Mouse (Mus musculus): ENCODE data around the gene Gmds. TPM values are rescaled to one million over a fixed set of nuclear protein-coding genes. Genes with fewer than 3 reads are reported as not detected.

Gmds gene
- polyA plus RNA-seq, 1 experiment = 10.6 TPM

GRCm38 (mm10) chr13:32018518-32019255 lies 319.9 kb downstream of the Gmds start:
- Histone ChIP-seq H3K4me3 (ENCODE audit: low read depth, low read length) (no peak overlapping the region), H3K36me3 (ENCODE audit: control insufficient read depth, insufficient read depth, low read length, poor library complexity, severe bottlenecking) (no peaks in the 10 kb centered on the region), H3K9ac (ENCODE audit: low read depth, poor library complexity, severe bottlenecking) (no peak overlapping the region), H3K9me3 (replicated peaks; ENCODE audit: control insufficient read depth, insufficient read depth, low read length, poor library complexity, severe bottlenecking) (no peaks in the 10 kb centered on the region), H3K27me3 (ENCODE audit: control insufficient read depth, insufficient read depth, low read length, poor library complexity, severe bottlenecking) (no peaks in the 10 kb centered on the region), H3K4me1 (ENCODE audit: control insufficient read depth, insufficient read depth, low read length) (no peaks in the 10 kb centered on the region), H3K27ac (ENCODE audit: insufficient read depth, low read length) (no peak overlapping the region)
- TF ChIP-seq CTCF (IDR thresholded peaks at IDR 0.05; ENCODE audit: low read depth, low read length) (no peak), EP300 (IDR thresholded peaks at IDR 0.05; ENCODE audit: insufficient read depth, low read depth, low read length) (no peak), POLR2A (IDR thresholded peaks at IDR 0.05; ENCODE audit: insufficient read depth, low read length) (no peak)

GRCm38 (mm10) chr13:32008802-32009201 lies 329.7 kb downstream of the Gmds start:
- no peak for TF ChIP-seq CTCF (IDR thresholded peaks at IDR 0.05; ENCODE audit: low read depth, low read length)
- no peak for TF ChIP-seq POLR2A (IDR thresholded peaks at IDR 0.05; ENCODE audit: insufficient read depth, low read length)
- no peak for TF ChIP-seq EP300 (IDR thresholded peaks at IDR 0.05; ENCODE audit: insufficient read depth, low read depth, low read length)
- Histone ChIP-seq H3K9ac (ENCODE audit: low read depth, poor library complexity, severe bottlenecking) (no peak overlapping the region), H3K36me3 (ENCODE audit: control insufficient read depth, insufficient read depth, low read length, poor library complexity, severe bottlenecking) (no peaks in the 10 kb centered on the region), H3K9me3 (replicated peaks; ENCODE audit: control insufficient read depth, insufficient read depth, low read length, poor library complexity, severe bottlenecking) (no peaks in the 10 kb centered on the region), H3K4me3 (ENCODE audit: low read depth, low read length) (no peak overlapping the region), H3K27ac (ENCODE audit: insufficient read depth, low read length) (no peak overlapping the region), H3K4me1 (ENCODE audit: control insufficient read depth, insufficient read depth, low read length) (no peaks in the 10 kb centered on the region), H3K27me3 (ENCODE audit: control insufficient read depth, insufficient read depth, low read length, poor library complexity, severe bottlenecking) (no peaks in the 10 kb centered on the region)

GRCm38 (mm10) chr13:32008116-32008641 lies 330.4 kb downstream of the Gmds start:
- Histone ChIP-seq H3K27me3 (ENCODE audit: control insufficient read depth, insufficient read depth, low read length, poor library complexity, severe bottlenecking) (no peaks in the 10 kb centered on the region), H3K9ac (ENCODE audit: low read depth, poor library complexity, severe bottlenecking) (no peak overlapping the region), H3K4me1 (ENCODE audit: control insufficient read depth, insufficient read depth, low read length) (no peaks in the 10 kb centered on the region), H3K9me3 (replicated peaks; ENCODE audit: control insufficient read depth, insufficient read depth, low read length, poor library complexity, severe bottlenecking) (no peaks in the 10 kb centered on the region), H3K4me3 (ENCODE audit: low read depth, low read length) (no peak overlapping the region), H3K27ac (ENCODE audit: insufficient read depth, low read length) (no peak overlapping the region), H3K36me3 (ENCODE audit: control insufficient read depth, insufficient read depth, low read length, poor library complexity, severe bottlenecking) (no peaks in the 10 kb centered on the region)
- no peak for TF ChIP-seq POLR2A (IDR thresholded peaks at IDR 0.05; ENCODE audit: insufficient read depth, low read length)

GRCm38 (mm10) chr13:31993391-31993790 lies 345.1 kb downstream of the Gmds start:
- no peaks in the 10 kb centered on the region for H3K27me3 ChIP-seq (ENCODE audit: control insufficient read depth, insufficient read depth, low read length, poor library complexity, severe bottlenecking)
- no peaks in the 10 kb centered on the region for H3K4me1 ChIP-seq (ENCODE audit: control insufficient read depth, insufficient read depth, low read length)
- no peak overlapping the region for H3K27ac ChIP-seq (ENCODE audit: insufficient read depth, low read length)
- H3K36me3 ChIP-seq (ENCODE audit: control insufficient read depth, insufficient read depth, low read length, poor library complexity, severe bottlenecking) = no peaks in the 10 kb centered on the region
- no peaks in the 10 kb centered on the region for H3K9me3 ChIP-seq (replicated peaks; ENCODE audit: control insufficient read depth, insufficient read depth, low read length, poor library complexity, severe bottlenecking)
- no peak overlapping the region for H3K9ac ChIP-seq (ENCODE audit: low read depth, poor library complexity, severe bottlenecking)
- H3K4me3 ChIP-seq (ENCODE audit: low read depth, low read length) = no peak overlapping the region
- TF ChIP-seq POLR2A (IDR thresholded peaks at IDR 0.05; ENCODE audit: insufficient read depth, low read length) = no peak
- TF ChIP-seq EP300 (IDR thresholded peaks at IDR 0.05; ENCODE audit: insufficient read depth, low read depth, low read length) = no peak
- no peak for TF ChIP-seq CTCF (IDR thresholded peaks at IDR 0.05; ENCODE audit: low read depth, low read length)

GRCm38 (mm10) chr13:31992409-31993201 lies 345.9 kb downstream of the Gmds start:
- no peaks in the 10 kb centered on the region for H3K36me3 ChIP-seq (ENCODE audit: control insufficient read depth, insufficient read depth, low read length, poor library complexity, severe bottlenecking)
- no peaks in the 10 kb centered on the region for H3K4me1 ChIP-seq (ENCODE audit: control insufficient read depth, insufficient read depth, low read length)
- H3K9me3 ChIP-seq (replicated peaks; ENCODE audit: control insufficient read depth, insufficient read depth, low read length, poor library complexity, severe bottlenecking) = no peaks in the 10 kb centered on the region
- no peaks in the 10 kb centered on the region for H3K27me3 ChIP-seq (ENCODE audit: control insufficient read depth, insufficient read depth, low read length, poor library complexity, severe bottlenecking)
- H3K4me3 ChIP-seq (ENCODE audit: low read depth, low read length) = no peak overlapping the region
- no peak overlapping the region for H3K27ac ChIP-seq (ENCODE audit: insufficient read depth, low read length)
- no peak overlapping the region for H3K9ac ChIP-seq (ENCODE audit: low read depth, poor library complexity, severe bottlenecking)
- no peak for TF ChIP-seq POLR2A (IDR thresholded peaks at IDR 0.05; ENCODE audit: insufficient read depth, low read length)
- no peak for TF ChIP-seq EP300 (IDR thresholded peaks at IDR 0.05; ENCODE audit: insufficient read depth, low read depth, low read length)
- TF ChIP-seq CTCF (IDR thresholded peaks at IDR 0.05; ENCODE audit: low read depth, low read length) = no peak

GRCm38 (mm10) chr13:31981198-31981597 lies 357.3 kb downstream of the Gmds start:
- Histone ChIP-seq H3K9ac (ENCODE audit: low read depth, poor library complexity, severe bottlenecking) (no peak overlapping the region), H3K27me3 (ENCODE audit: control insufficient read depth, insufficient read depth, low read length, poor library complexity, severe bottlenecking) (no peaks in the 10 kb centered on the region), H3K9me3 (replicated peaks; ENCODE audit: control insufficient read depth, insufficient read depth, low read length, poor library complexity, severe bottlenecking) (no peaks in the 10 kb centered on the region), H3K36me3 (ENCODE audit: control insufficient read depth, insufficient read depth, low read length, poor library complexity, severe bottlenecking) (no peaks in the 10 kb centered on the region), H3K27ac (ENCODE audit: insufficient read depth, low read length) (no peak overlapping the region), H3K4me1 (ENCODE audit: control insufficient read depth, insufficient read depth, low read length) (no peaks in the 10 kb centered on the region), H3K4me3 (ENCODE audit: low read depth, low read length) (no peak overlapping the region)
- TF ChIP-seq POLR2A (IDR thresholded peaks at IDR 0.05; ENCODE audit: insufficient read depth, low read length) (no peak), EP300 (IDR thresholded peaks at IDR 0.05; ENCODE audit: insufficient read depth, low read depth, low read length) (no peak), CTCF (IDR thresholded peaks at IDR 0.05; ENCODE audit: low read depth, low read length) (no peak)

All from ES-Bruce4 (cell line).